Mouse (Mus musculus) megakaryocyte-erythroid progenitor cell, adult 5-6 weeks (primary cell): ENCODE data around the gene Usp2. TPM values are rescaled to one million over a fixed set of nuclear protein-coding genes. Genes with fewer than 3 reads are reported as not detected.

Experiments
- ATAC-seq: replicated peaks from 2 replicates; pipeline ENCODE4 v1.8.0; 2016; ENCODE audit warnings: mild to moderate bottlenecking, inconsistent platforms; ENCODE audit not compliant: severe bottlenecking, poor library complexity, low FRiP score, low TSS enrichment
- total RNA-seq, 2 experiments: library from RNA; stranded (forward) in 1 of 2; stranded (reverse) in 1 of 2; fragments of 200-1000, 215-1000 nt in 1 of 2; fragments of >200 nt in 1 of 2; fragmentation: Nextera tagmentation in 1 of 2; gene quantifications; 2 replicates each; pipeline ENCODE4 v1.2.3; 2014 to 2017

The Usp2 gene
- total RNA-seq, 2 experiments from 2014 or later, result 1.8 to 2.1 TPM

DNA sequence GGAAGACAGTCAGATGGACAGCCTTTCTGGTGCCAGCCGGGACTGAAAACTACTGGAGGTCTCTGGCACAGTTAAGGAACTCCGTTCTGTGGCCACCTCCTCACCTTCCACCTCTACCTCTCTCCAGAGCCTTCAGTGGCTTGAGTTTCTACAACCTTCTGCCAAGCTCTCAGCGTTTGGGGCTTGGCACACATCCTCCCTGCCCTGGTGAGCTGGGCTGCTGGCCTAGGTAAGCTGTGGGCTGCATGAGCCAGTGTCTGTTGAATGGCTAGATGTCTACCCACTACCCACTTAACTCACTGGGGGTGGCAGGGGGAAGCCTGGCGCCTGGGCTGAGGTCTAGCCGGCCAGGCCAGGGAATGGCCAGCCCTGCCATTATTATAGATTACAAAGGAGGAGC is 6.3 kb downstream of the Usp2 start:
- no peak for ATAC-seq

DNA sequence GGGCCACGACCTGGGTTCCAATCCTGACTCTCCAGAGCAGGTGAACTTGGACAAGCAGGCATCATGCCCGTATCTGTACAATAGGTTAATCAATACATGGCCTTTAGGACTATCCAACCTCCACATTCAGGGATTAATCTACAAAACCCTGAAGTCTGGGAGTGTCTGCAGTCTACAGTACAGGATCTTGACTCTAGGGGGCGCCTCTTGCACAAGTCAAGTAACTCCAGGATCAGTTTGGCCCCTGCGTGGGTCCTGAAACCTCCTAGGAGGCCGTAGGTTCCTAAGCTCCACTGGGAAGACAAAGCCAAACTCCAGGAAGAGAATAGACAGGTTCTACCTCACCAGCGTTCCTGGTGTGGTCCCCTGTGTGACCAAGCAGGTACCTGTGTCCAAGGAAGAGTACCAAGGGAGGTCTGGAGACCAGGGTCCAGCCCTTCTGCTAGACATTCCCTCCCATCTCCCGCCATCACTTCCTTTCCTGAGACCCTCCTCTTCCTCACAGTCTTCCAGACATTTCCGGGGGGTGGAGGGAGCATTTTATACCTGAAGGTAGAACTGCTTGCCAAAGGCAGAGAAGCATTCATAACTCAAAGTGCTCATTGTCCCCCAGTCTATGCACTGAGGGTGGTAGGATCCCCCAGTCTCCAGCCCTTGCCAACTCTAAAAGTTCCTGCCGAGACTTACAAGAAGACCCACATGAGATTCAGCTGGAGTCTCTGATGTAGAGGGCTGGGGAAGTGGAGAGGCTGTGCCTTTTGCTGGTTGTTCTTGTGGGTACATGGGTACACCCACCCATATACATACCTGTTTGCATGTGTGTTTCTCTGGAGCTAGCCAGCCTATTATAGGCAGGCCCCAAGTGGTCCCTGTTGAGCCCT is 7.8 kb downstream of the Usp2 start:
- no peak for ATAC-seq

DNA sequence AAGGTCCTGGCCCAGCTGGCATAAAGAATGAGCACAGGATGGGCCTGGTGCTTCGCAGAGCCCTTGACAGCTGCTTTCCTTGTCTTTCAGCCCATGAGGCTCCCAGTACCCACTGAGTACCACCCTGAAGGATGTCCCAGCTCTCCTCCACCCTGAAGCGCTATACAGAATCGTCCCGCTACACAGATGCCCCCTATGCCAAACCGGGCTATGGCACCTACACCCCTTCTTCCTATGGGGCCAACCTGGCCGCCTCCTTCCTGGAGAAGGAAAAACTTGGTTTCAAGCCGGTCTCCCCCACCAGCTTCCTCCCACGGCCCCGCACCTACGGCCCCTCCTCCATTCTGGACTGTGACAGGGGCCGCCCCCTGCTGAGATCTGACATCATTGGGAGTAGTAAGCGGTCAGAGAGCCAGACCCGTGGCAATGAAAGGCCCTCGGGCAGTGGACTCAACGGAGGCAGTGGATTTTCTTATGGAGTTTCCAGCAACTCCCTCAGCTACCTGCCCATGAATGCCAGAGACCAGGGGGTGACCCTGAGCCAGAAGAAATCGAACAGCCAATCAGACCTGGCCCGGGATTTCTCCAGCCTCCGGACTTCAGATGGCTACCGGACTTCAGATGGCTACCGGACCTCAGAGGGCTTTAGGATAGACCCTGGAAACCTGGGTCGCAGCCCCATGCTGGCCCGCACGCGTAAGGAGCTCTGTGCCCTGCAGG is 8.6 kb downstream of the Usp2 start:
- no peak for ATAC-seq

DNA sequence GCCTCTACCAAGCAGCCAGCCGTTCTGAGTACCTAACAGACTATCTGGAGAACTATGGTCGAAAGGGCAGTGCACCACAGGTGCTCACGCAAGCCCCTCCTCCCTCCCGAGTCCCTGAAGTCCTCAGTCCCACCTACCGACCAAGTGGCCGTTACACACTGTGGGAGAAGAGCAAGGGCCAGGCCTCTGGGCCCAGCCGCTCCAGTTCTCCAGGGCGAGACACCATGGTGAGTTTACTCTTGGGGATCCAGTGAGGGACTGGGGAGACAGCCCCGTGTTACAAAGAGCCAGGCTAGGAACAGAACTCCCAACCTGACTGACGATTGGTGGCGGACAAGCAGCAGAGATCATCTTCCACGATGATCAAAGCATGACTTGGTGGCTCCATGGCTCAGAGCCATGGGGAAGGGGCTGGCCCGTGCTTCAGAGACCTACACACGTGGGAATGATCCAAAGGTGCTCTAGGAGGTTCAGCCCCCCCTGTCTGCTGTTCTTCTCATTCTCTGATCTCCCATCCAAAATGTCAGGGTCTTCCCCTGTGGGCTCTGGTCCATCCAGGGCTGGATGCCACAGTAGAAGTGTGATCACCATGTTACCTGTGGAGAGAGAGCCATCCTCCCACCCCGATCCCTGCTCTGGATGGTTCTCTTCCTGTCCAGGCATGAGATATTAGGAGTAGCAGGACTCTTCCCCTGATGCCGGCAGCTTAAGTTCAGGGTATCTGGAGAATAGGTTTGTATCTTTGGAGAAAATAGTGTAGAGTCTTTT is 9.4 kb downstream of the Usp2 start:
- ATAC-seq, result no peak

DNA sequence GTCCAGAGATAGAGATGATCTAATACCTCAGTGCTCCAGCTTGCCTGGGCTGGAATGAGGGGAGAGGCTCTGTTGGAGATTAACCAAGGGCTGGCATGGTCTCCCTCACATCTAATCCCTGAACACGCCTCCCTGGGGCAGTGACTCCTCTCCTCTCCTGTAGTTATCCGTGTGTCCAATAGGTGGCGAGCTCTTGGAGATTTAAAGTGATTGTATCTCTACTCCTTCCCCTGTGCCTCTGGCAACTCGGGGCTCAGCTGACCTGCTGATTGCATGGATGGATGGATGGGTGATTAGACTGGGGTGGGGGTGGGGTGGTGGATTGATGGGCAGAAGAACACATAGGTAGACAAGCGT is 9.9 kb downstream of the Usp2 start:
- peak; percentile 74 for ATAC-seq

DNA sequence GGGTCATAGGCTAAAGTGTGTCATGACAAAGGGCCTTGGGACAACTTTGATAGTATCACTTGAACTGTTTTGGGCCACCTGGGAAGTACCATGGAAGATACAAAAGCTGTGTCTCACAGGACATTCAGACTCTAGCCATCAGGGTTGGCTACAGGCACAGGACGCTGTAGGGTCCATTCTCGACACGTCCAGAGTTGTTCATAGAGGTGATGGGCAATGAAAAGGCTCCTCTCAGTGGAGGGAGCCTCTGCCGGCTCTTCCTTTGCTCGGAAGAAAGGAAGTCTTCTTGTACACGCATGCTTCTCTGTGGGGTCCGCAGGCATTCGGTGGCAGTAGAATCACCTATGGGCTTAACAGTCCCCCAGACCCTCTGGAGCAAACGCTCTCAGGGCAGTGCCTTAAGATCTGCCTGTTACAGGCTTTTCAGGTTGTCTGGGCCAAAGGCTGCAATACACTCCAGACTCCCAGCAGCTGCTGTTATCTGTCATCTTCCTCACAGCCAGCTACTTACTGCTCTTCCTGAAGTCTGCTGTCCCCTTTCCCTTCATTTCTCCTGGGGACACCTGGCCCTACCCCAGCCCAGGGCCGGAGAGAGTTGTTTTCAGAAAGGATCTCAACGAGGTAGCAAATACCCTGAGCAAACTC is 10.6 kb downstream of the Usp2 start:
- no peak for ATAC-seq

DNA sequence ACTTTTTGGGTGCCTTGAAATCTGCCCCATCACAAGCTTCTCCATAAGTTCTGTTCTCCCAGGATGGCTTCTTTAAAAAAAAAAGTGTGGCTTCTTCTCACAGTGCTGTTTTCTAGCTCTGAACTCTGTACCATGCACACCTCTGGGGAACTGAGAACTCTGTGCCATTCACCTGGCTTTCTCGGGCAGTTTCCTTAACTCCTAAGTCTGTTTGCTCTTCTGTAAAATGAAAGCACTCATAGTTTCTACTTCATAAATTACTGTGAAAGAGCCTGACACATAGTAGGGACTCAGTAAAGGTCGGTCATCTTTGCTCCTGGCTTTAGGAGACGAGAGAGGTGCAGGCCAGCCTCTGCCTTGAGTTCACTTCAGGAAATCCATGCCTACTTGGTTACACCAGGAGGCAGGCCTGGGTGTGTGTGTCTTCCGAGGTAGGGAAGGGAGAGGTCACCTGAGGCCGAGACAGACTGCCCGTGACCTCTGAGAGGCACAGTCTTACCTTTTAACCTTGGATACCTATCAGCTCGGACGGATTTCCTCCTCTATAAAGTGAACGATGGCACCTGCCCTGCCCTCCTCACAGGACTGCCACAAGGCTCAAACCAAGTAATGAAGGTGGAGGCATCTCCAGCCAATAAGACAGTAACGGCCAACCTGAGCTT is 11.4 kb downstream of the Usp2 start:
- no peak for ATAC-seq

DNA sequence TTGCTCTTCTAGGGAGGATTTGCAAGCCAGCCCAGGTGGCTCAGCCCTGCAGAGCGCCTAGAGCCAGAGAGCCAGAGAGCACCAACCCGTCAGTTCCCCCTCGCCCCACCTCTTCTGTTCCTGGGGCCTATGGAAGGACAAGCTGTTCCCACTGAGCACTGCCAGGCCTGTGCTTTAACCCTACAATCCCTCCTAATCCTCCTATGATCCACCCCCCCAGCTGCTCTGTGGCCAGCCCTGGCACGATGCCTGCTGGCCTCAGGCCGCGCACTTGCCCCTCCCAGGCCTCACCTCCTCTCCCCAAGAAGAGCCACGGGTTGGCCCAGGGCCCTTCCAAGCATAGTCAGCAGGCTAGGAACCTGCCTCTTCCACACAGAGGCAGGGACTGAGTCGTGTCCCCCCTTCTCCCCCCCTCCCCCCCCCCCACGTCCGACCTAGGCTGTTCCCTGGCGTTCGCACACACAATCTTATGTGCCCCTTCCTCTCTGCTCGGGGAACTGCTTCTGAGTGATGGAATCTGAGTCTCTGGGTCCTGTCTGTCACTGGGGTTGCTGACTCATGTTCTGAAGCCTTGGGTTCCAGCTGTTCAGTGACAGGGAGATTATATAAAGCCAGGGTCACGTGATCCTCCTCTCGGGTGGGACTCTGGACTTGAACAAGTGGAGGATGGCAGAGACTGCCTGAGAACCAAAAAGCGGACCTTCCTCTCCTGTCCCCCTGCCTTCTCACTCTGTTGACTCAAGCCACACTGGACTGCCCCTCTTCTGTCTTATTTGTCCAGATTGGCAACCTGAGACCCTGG is 12.3 kb downstream of the Usp2 start:
- 0 out of 2 replicates have a peak, but pooled peaks have one; percentile 26 for ATAC-seq

DNA sequence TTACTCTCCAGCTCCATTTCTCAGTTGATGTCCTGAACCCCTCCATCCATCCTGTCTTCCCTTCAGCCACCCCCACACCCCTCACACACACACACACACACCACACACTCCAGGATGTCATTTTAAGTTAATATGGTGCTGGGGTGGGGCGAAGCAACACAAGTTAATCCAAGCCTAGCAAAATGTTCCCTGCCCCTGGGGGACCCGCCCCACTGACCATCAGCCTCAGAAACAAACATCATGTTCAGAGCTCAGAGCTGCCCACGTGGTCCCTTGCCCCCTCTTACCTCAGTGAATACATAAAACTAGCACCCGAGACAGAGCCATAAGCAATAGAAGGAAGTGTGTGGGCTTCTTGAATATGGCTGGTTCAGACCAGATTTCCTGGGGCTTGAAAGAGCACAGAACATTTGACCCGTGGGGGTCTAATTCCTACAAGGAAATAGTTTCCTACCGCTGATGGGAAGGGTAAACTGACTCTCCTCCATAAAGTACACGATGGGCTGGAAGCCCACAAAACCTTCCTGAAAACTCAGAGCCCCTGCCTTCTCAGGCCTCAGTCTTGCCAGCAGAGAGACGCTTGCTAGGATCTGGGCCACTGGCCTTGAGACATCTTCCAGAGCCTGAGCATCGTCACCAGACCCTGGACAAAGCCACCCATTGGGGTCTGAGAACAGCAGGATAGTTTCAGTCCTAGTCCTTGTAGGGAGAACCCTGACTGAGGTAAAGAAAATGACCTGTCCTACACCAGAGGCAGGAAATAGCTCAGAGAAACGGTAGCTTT is 13.4 kb downstream of the Usp2 start:
- no peak for ATAC-seq

DNA sequence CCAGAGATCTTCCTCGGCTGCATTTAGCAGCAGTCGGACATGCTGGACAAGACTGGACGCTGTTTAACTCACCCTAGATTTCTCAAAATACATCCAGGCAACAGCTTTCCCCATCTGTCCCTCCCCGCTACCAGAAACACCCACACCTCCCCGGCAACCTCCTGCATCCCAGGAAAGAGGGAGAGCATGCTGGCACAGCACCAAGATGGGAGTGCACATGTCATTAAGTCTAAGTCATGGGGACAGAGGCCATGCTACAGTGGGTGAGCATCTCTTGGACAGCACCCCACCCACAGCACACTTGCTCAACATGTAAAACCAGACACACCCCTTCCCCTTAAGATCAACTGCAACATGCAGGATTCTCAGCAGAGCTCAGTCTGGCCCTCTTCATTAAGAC is 14.1 kb downstream of the Usp2 start:
- no peak for ATAC-seq

DNA sequence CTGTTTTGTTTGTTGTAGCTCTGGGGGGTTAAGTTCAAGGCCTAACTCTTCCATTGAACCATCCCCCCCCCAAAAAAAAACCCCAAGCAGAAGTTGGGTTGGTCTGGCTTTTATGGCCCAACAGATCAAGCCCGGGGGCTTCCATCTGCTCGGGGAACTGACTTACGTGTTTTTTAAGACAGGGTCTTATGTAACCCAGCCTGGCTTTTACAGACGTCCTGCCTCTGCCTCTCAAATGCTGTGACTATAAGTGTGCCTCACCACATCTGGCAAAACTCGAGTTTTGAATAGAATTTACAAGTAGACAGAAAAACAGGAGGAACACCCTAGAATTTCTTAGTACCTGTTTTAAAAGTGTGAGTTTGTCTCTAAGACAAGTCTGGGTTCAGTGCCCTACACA is 14.8 kb downstream of the Usp2 start:
- no peak for ATAC-seq

DNA sequence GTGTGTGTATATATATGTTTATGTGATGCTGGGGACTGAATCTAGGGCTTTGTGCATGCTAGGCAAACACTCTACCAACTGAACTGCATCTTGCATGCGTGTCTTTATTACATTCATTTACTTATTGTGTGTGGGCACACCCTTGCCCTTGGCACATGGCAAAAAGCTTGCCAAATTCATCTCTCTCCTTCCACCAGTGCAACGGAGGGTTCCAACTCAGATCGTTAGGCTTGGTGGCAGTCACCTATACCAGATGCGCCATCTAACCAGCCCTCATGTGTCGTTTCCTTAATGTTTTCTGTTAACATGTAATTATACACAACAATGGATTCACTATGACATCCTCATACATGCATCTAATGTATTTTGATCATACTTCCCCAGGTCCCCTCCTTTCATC is 15.4 kb downstream of the Usp2 start:
- ATAC-seq, result no peak

DNA sequence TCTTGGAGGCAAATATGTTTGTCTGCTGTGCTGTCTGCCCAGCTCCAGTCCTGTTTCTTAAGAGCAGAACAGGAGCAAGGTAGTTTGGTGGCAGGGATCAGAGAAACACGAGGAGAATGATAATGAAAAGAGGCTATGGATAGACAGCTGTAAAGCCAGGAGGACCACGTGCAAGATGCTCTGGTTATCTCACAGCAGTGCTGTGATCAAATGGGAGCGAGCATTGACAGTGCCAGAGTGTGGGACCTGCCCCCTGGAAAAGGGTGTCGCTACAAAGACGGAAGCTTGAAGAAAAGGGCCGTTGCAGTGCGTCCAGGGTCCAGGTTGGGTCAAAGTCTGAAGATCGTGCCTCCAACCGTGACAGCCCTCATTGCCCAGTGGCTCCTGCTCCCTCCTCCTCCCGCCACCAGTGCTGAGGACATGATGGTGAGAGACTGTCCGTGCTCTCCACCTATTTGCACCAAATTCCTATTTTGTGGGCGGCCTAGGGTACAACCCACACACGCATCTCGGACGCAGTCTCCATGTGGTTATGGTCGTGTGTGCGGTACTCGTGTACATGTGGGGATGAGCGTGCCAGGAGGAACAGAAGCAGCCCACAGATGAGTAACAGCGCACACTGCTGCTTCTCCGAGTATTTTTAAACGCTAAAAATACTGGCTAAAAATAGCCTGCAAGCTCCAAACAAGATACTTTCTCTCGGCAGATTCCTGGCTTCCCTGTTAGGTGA is 16.7 kb downstream of the Usp2 start:
- ATAC-seq, result no peak

DNA sequence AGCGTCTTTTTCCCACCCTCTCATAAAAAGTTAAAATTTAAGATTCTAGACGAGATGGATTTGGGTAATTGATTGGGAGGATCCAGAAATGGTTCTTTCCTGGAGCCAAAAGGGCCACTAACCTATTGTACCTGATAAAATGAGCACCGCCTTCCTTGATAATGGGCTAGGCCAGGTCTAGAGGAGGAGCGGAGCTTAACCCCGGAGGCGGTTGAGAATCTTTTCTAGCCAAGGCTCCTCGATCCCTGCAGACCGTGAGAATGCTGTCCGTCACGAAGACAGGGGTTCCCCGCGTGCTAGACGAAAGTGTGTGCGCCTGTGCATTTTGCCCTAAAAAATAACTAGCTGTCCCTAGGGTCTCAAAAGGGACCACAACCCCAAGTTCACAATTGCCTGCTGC is 17.4 kb downstream of the Usp2 start:
- ATAC-seq, result peak; percentile 13; the same call in 1 of the 2 replicates

DNA sequence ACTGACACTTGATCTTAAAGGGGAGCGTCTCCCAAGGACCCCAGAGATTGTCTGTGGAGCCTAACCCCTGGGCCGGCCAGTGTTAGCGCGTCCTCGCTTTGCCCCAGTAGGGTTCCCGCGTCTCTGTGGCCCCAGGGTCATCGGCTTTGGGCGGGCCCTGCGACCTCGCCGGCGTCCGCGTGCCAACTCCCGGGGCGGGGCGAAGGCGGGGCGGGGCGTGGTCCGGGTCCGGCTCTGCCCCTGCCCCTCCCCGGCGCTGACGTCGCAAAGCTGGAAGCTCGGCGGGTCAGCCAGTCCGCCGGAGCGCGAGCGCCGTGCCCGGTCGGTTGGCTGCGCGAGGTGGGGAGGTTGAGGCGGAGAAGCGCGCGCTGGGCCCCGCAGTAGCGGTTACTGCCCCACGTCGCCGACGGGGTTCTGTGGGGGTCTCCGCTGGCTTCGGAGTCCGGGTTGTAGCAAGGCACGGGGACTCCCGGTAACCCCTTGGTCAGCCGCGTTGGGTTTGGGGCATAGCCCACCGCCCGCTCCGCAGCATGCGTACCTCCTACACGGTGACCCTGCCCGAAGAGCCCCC is 17.9 kb downstream of the Usp2 start:
- peak; percentile 48 for ATAC-seq

DNA sequence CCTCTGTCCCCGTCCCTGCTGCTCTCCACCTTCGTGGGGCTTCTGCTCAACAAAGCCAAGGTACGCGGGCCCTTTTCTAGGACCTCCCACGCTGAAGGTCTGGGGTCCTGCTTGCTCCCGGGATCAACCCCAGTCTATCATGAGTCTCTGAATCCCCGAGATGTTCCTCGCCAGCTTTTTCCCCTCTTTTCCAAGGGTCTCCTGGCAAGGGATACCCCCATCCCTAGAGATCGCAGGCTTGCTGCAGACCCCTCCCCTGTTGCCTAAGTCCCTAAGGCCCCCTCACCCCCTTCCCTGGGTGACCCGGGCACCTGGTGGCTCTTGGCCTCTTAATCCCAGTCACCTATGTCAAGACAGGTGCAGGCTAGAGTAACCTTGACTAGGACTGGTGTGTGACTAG is 18.5 kb downstream of the Usp2 start:
- ATAC-seq, result no peak
